ENCODE assay signal across 24 mouse cellular contexts in the genomic region with DNA sequence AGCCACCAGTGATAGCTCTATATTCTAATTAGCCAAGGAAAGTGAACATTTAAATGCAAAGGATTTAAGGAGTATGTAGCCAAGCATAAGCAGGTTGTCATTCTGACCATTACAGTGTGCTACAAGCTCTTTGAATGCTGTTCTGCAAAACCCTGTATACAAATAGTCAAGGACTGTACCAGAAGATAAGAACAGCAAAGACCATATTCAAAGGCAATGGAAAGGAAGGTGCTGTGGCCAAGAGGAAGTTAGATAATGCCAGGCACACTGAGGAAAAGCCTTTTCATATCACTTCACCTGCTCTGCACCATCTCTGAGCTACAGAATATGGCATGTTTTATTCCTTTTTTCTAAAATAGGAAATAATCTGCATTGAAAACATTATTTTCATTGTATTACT.
DNase-seq lines count a peak whose midpoint lies in the region; ATAC-seq and TF ChIP-seq lines count a peak whose summit lies in the region.
"Had no signal": no experiment of that assay in that cellular context is flagged by ENCODE, and none has a peak within 500 bp of the region (broad histone marks: within the 10 kb centered on the region; RNA-seq: fewer than 3 reads in every experiment).

No protein-coding gene starts in this region.

- TF ChIP-seq POLR2A in cerebellum, adult 2 months (IDR thresholded peaks at IDR 0.05; ENCODE audit: borderline replicate concordance, insufficient read depth, low read length): no peak

- no peak overlapping the region for H3K9ac ChIP-seq in liver, embryonic 12.5 days
- H3K9ac ChIP-seq: forebrain, embryonic 13.5 days; heart, embryonic 15.5 days; hindbrain, embryonic 12.5 days; intestine, embryonic 15.5 days; lung, embryonic 14.5 days; midbrain, embryonic 12.5 days had no signal

- no peaks in the 10 kb centered on the region for H3K27me3 ChIP-seq in liver, embryonic 12.5 days (replicated peaks)
- H3K27me3 ChIP-seq in cerebellum, adult 2 months (ENCODE audit: control insufficient read depth, insufficient read depth, low read length): no peaks in the 10 kb centered on the region
- H3K27me3 ChIP-seq: forebrain, embryonic 13.5 days; heart, embryonic 15.5 days; hindbrain, embryonic 12.5 days; intestine, embryonic 15.5 days; midbrain, embryonic 12.5 days had no signal

- peaks cover 13% of the 10 kb centered on the region; the same call in 1 of the 2 replicates for H3K4me1 ChIP-seq in liver, embryonic 12.5 days
- no peaks in the 10 kb centered on the region for H3K4me1 ChIP-seq in cerebellum, adult 2 months (ENCODE audit: control insufficient read depth, insufficient read depth, low read length)
- H3K4me1 ChIP-seq: forebrain, embryonic 13.5 days; heart, embryonic 10.5 days; heart, embryonic 15.5 days; hindbrain, embryonic 12.5 days; intestine, embryonic 15.5 days; midbrain, embryonic 12.5 days had no signal

- H3K27ac ChIP-seq in liver, embryonic 12.5 days: no peak overlapping the region
- no peak overlapping the region for H3K27ac ChIP-seq in cerebellum, adult 2 months (ENCODE audit: insufficient read depth, low read length)
- H3K27ac ChIP-seq: forebrain, embryonic 13.5 days; heart, embryonic 10.5 days; heart, embryonic 15.5 days; hindbrain, embryonic 12.5 days; hindbrain, postnatal 0 days; intestine, embryonic 15.5 days; kidney, postnatal 0 days; midbrain, embryonic 12.5 days had no signal

- H3K4me2 ChIP-seq in liver, embryonic 12.5 days: no peak overlapping the region
- H3K4me2 ChIP-seq: forebrain, embryonic 13.5 days; heart, embryonic 15.5 days; hindbrain, embryonic 12.5 days; intestine, embryonic 15.5 days; lung, embryonic 14.5 days; midbrain, embryonic 12.5 days had no signal

- no peaks in the 10 kb centered on the region for H3K9me3 ChIP-seq in liver, embryonic 12.5 days (replicated peaks)
- H3K9me3 ChIP-seq: forebrain, embryonic 13.5 days; heart, embryonic 10.5 days; heart, embryonic 15.5 days; hindbrain, embryonic 12.5 days; intestine, embryonic 15.5 days; midbrain, embryonic 12.5 days had no signal

- no peaks in the 10 kb centered on the region for H3K36me3 ChIP-seq in liver, embryonic 12.5 days
- H3K36me3 ChIP-seq: heart, embryonic 10.5 days; heart, embryonic 15.5 days; hindbrain, embryonic 12.5 days; intestine, embryonic 15.5 days; midbrain, embryonic 12.5 days had no signal

- no peak overlapping the region for H3K4me3 ChIP-seq in liver, embryonic 12.5 days
- H3K4me3 ChIP-seq in cerebellum, adult 2 months (replicated peaks; ENCODE audit: insufficient read depth, low read depth, low read length): no peak overlapping the region
- H3K4me3 ChIP-seq: forebrain, embryonic 13.5 days; heart, embryonic 10.5 days; heart, embryonic 15.5 days; hindbrain, embryonic 12.5 days; intestine, embryonic 15.5 days; midbrain, embryonic 12.5 days had no signal

- TF ChIP-seq CTCF in cerebellum, adult 2 months (IDR thresholded peaks at IDR 0.05; ENCODE audit: borderline replicate concordance, insufficient read depth, low read depth, low read length): no peak

- no peak for DNase-seq in liver
- DNase-seq in right cerebral cortex, postnatal 4 days: no peak
- no peak for DNase-seq in cerebellum, adult 2 months
- no peak for DNase-seq in spleen, postnatal 14 days (ENCODE audit: low spot score in 2 of 2)
- DNase-seq: adrenal gland, postnatal 10 days; cerebellum, adult 9-11 months; gastrocnemius, postnatal 14 days; heart, adult 11 months; kidney, adult 8-10 months; lung, embryonic 14.5 days; lung, postnatal 14 days; thymus, postnatal 4 days had no signal

- peak; percentile 55; the same call in 1 of the 2 replicates for ATAC-seq in liver, embryonic 12.5 days
- ATAC-seq in granulocyte monocyte progenitor cell, adult 5-6 weeks (replicated peaks; ENCODE audit: poor library complexity, severe bottlenecking): 0 out of 2 replicates have a peak, but pooled peaks have one; percentile 6
- ATAC-seq in megakaryocyte progenitor cell, adult 5-6 weeks (replicated peaks; ENCODE audit: poor library complexity): peak; percentile 79
- ATAC-seq: CD4-positive, CD25-positive, alpha-beta regulatory T cell, adult 4 months; forebrain, embryonic 13.5 days; hindbrain, postnatal 0 days; intestine, embryonic 15.5 days had no signal

Comparison
In these comparisons a context has a peak if more than half of its experiments do, and no peak if none do; other contexts are left out.
1. ATAC-seq: peak in every context shown above with its lines; median percentile 79 in megakaryocyte progenitor cell, adult 5-6 weeks; 55 in liver, embryonic 12.5 days; 6 in granulocyte monocyte progenitor cell, adult 5-6 weeks.